Mouse (Mus musculus) E14TG2a.4 (cell line): Measurements from ENCODE around the gene Ech1.

Source experiments
- CTCF ChIP-seq: conservative IDR thresholded peaks from 2 replicates; pipeline ENCODE4 v1.5.1; 2014; ENCODE audit warnings: low read length
- POU5F1 ChIP-seq: IDR thresholded peaks from 2 replicates; pipeline ENCODE4 v1.6.1; 2014; ENCODE audit warnings: low read length, borderline replicate concordance

DNA sequence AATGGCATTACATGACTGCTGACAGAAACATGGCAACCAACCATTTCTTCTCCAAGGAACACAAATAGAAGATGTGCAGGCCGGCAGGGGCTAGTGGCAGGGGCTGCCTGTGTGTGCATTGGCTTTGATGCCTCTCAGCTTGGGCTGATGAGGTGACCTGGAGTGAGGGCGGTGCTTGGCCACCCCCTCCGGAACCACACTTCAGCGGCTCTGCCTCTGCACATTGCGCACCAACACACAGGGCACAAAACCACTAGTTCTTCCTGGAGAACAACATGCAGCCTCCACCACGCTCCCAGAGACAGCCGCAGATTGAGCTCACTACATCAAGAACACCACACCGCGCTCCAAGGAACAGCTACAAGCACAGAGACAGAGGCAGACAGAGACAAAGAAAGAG is 8.8 kb upstream of the Ech1 start:
- TF ChIP-seq CTCF (no peak), POU5F1 (no peak)
